Mouse (Mus musculus) thymus, adult 2 months (tissue): ENCODE results near the gene Slc25a39.
A peak's percentile ranks its signal among the peaks of the same experiment; 100 is the strongest.

Experiments
- CTCF ChIP-seq: fragments of 200-500 bp; IDR thresholded peaks from 2 replicates; pipeline ENCODE4 v1.5.1; 2012; ENCODE audit warnings: mild to moderate bottlenecking, control low read depth, low read length, moderate library complexity, borderline replicate concordance; ENCODE audit not compliant: control insufficient read depth, poor library complexity, insufficient read depth; ENCODE audit errors: extremely low read depth
- POLR2A ChIP-seq: fragments of 200-500 bp; IDR thresholded peaks from 2 replicates; pipeline ENCODE4 v1.6.1; 2012; ENCODE audit warnings: mild to moderate bottlenecking, low read length, control low read depth, moderate library complexity; ENCODE audit not compliant: control insufficient read depth, poor library complexity, insufficient read depth; ENCODE audit errors: extremely low read depth

- TF ChIP-seq POLR2A, result no peak
- 0 out of 2 replicates have a peak, but pooled peaks have one; percentile 4 for TF ChIP-seq CTCF
Observed at GRCm38 (mm10) chr11:102432896-102433295, 25.1 kb upstream of the Slc25a39 start.
